Mouse (Mus musculus) midbrain, embryonic 13.5 days (tissue): ENCODE data around the gene Zdhhc9. TPM values are rescaled to one million over a fixed set of nuclear protein-coding genes. Genes with fewer than 3 reads are reported as not detected.
A peak's percentile ranks its signal among the peaks of the same experiment; 100 is the strongest.

Experiments used
- ATAC-seq: fragments of 200-750 bp; cut with Nextera tagmentation; 2 replicates; pipeline ENCODE4 v1.8.0; 2017; ENCODE audit warnings: mild to moderate bottlenecking, moderate TSS enrichment, moderate library complexity
- H3K27ac ChIP-seq: fragments of 300-500 bp; sonication (generic); 2 replicates; pipeline ENCODE4 v1.5.1; 2015; ENCODE audit warnings: inconsistent platforms, mild to moderate bottlenecking, moderate library complexity
- H3K27me3 ChIP-seq: fragments of 300-500 bp; sonication (generic); 2 replicates; pipeline ENCODE4 v1.6.1; 2015; ENCODE audit warnings: mild to moderate bottlenecking, inconsistent platforms
- H3K36me3 ChIP-seq: fragments of 300-500 bp; sonication (generic); 2 replicates; pipeline ENCODE4 v1.6.1; 2015; ENCODE audit warnings: mild to moderate bottlenecking, inconsistent platforms
- H3K4me1 ChIP-seq: fragments of 300-500 bp; sonication (generic); replicated peaks from 2 replicates; pipeline ENCODE4 v1.6.1; 2015; ENCODE audit warnings: inconsistent platforms
- H3K4me2 ChIP-seq: fragments of 300-500 bp; sonication (generic); replicated peaks from 2 replicates; pipeline ENCODE4 v1.6.1; 2015; ENCODE audit warnings: moderate library complexity, mild to moderate bottlenecking, inconsistent platforms
- H3K4me3 ChIP-seq: fragments of 300-500 bp; sonication (generic); replicated peaks from 2 replicates; pipeline ENCODE4 v1.5.1; 2015; ENCODE audit warnings: mild to moderate bottlenecking, inconsistent platforms
- H3K9ac ChIP-seq: fragments of 300-500 bp; sonication (generic); replicated peaks from 2 replicates; pipeline ENCODE4 v1.6.1; 2015; ENCODE audit warnings: mild to moderate bottlenecking, inconsistent platforms
- H3K9me3 ChIP-seq: fragments of 300-500 bp; sonication (generic); 2 replicates; pipeline ENCODE4 v1.6.1; 2016; ENCODE audit warnings: mild to moderate bottlenecking, inconsistent platforms
- WGBS: fragments of 180-500 bp; shearing (Covaris S2); methylation state at CpG from one replicate; pipeline ENCODE4 v1.1.7; 2015; 5-methylcytosine and 5-hydroxymethylcytosine counted together
- polyA plus RNA-seq: library from polyadenylated mRNA; unstranded; fragments of >200 nt; fragmentation: Nextera tagmentation; extraction: Ambion mirVana; gene quantifications from 2 replicates; pipeline ENCODE4 v1.2.1, GENCODE M21; 2015

Zdhhc9 gene
- polyA plus RNA-seq, 1 experiment from 2014 or later, result 8.6 TPM

DNA sequence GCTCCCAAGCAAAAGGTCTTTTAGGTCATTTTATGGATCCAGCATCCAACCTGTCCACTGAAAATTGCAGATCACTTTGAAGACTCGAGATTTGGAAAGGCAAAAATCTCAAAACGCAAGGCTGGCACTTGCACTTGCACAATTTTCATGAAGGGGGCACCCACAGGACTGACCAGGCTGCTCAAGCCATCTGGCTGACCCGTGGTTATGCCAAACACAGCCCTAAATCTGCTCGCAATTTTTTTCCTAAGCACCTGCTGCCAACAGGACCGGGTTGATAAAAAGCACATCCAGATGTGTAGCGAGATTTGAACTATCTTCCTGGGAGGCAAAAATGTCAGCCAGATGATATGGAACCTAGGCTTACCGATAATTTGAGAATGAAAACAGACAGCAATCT is 4.9 kb downstream of the Zdhhc9 start:
- Histone ChIP-seq H3K9me3 (no peaks in the 10 kb centered on the region), H3K4me2 (no peak overlapping the region), H3K4me1 (peaks cover 26% of the 10 kb centered on the region), H3K27me3 (no peaks in the 10 kb centered on the region), H3K9ac (no peak overlapping the region), H3K4me3 (no peak overlapping the region), H3K36me3 (peaks cover 3% of the 10 kb centered on the region; the same call in 1 of the 2 replicates), H3K27ac (no peak overlapping the region)
- no peak for ATAC-seq
- 85% methylated on average over 7 of the region's 7 CpGs for WGBS

DNA sequence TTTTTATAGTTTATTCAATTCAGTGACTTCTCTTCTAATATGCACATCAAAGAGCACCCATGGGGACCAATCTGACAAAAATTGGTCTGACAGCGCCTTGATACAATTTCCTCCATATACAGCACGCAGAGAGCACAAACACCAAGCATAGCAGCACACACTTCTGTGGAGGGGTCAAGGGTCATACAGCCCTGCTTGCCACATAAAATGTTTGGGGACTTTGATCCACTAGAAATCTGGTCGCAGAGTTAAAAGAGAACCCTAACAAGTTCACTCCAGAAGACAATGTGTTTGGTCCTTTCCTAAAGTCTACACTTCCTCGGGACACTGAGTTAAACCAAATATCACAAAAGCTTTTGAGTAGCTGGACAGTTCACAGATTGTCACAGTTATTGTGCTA is 5.7 kb downstream of the Zdhhc9 start:
- 79% methylated on average over 4 of the region's 4 CpGs for WGBS

DNA sequence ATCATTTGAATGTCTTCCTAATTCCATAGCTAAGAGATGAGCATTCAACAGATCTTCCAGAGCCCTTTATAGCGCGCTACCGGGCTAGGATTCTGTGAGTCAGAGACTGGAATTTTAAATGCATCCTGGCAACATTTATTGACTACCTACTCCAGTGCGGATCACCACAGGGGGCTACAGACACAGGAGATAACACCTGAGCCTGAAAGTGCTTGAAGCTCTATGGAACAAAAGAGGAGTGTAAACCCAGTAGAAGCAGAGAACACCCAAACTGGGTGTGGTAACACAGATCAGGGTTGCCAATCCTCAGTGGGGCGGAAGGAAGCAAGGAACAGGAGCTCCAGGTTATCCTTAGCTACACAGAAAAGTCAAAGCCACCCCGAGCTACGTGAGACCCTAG is 6.2 kb downstream of the Zdhhc9 start:
- no peak overlapping the region for H3K9ac ChIP-seq
- H3K27ac ChIP-seq, result no peak overlapping the region
- ATAC-seq, result no peak
- 88% methylated on average over 7 of the region's 7 CpGs for WGBS
- no peaks in the 10 kb centered on the region for H3K27me3 ChIP-seq
- H3K36me3 ChIP-seq, result peaks cover 3% of the 10 kb centered on the region; the same call in 1 of the 2 replicates
- H3K9me3 ChIP-seq, result no peaks in the 10 kb centered on the region
- H3K4me1 ChIP-seq, result peaks cover 24% of the 10 kb centered on the region
- no peak overlapping the region for H3K4me3 ChIP-seq
- no peak overlapping the region for H3K4me2 ChIP-seq

More for the DNA sequence above, 5.7 kb downstream of the Zdhhc9 start:
- Histone ChIP-seq H3K4me1 (peaks cover 26% of the 10 kb centered on the region), H3K27ac (no peak overlapping the region), H3K4me3 (no peak overlapping the region), H3K36me3 (peaks cover 3% of the 10 kb centered on the region; the same call in 1 of the 2 replicates), H3K27me3 (no peaks in the 10 kb centered on the region), H3K9me3 (no peaks in the 10 kb centered on the region), H3K9ac (no peak overlapping the region), H3K4me2 (no peak overlapping the region)
- no peak for ATAC-seq

DNA sequence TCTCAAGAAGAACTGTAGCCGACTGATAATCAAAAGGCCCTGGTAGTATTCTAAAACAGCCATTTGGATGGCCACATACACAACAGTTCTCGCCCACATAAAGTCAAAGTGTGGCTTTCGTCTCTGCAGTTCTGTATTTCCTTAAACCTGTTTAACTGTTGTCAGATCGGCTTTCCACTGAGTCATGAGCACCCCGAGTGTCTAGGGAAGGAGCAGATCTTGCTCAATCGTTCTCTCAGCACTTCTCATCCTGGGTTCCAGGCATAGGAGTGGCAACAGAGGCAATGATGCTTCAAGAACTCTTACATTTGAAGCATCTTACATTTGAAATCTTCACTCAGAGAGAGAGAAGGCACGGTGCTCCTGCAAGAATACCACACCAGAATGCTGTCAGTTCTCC is 6.7 kb downstream of the Zdhhc9 start:
- WGBS, result 82% methylated on average over 7 of the region's 7 CpGs
- H3K4me2 ChIP-seq, result no peak overlapping the region
- H3K9ac ChIP-seq, result no peak overlapping the region
- no peak overlapping the region for H3K27ac ChIP-seq
- H3K27me3 ChIP-seq, result no peaks in the 10 kb centered on the region
- H3K4me3 ChIP-seq, result no peak overlapping the region
- H3K9me3 ChIP-seq, result no peaks in the 10 kb centered on the region
- H3K36me3 ChIP-seq, result peaks cover 3% of the 10 kb centered on the region; the same call in 1 of the 2 replicates
- peaks cover 19% of the 10 kb centered on the region for H3K4me1 ChIP-seq
- no peak for ATAC-seq

DNA sequence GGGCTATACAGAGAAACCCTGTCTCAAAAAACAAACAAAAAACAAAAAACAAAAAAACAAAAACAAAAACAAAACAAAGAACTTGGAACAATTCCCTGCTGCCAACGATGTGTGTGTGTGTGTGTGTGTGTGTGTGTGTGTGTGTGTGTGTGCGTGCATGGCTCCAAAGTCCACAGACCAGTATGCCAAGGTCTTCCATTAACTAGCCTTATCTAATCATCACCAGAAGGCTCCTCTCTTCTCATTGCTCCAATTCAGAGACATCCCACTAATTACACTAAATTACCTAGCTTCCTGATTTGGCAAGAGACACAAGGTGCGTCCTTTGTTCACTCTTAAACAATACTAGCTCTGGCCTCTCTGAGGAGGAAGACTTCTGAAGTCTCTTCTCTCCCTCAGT is 8.0 kb downstream of the Zdhhc9 start:
- 85% methylated on average over 3 of the region's 3 CpGs for WGBS
- Histone ChIP-seq H3K36me3 (no peaks in the 10 kb centered on the region), H3K27me3 (no peaks in the 10 kb centered on the region), H3K27ac (no peak overlapping the region), H3K4me1 (peaks cover 10% of the 10 kb centered on the region), H3K9me3 (no peaks in the 10 kb centered on the region), H3K9ac (no peak overlapping the region), H3K4me2 (no peak overlapping the region), H3K4me3 (no peak overlapping the region)
- ATAC-seq, result no peak

DNA sequence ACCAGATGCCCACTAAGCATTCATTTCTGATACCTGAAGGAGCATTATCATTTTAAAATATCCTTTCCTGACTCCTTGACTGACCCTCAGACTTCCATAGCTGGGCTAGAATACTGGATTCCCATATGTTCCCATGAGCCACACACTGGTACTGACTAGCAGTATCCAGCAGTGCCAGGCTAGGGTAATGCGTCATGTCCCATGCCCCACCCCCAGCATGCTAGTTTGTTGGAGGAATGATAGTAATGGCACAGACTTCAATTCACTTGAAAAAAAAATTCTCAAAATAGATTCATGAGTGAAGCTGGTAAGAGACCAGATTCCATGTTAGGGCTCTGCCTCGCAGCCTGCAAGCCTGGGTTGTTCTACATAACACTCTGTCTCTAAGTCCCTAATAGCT is 9.7 kb downstream of the Zdhhc9 start:
- H3K36me3 ChIP-seq, result 0 out of 2 replicates have a peak, but pooled peaks cover 3% of the 10 kb centered on the region
- ATAC-seq, result no peak
- H3K9ac ChIP-seq, result no peak overlapping the region
- no peak overlapping the region for H3K27ac ChIP-seq
- H3K9me3 ChIP-seq, result no peaks in the 10 kb centered on the region
- no peak overlapping the region for H3K4me3 ChIP-seq
- no peak overlapping the region for H3K4me2 ChIP-seq
- no peaks in the 10 kb centered on the region for H3K4me1 ChIP-seq
- WGBS, result 93% methylated on average over 2 of the region's 2 CpGs
- H3K27me3 ChIP-seq, result no peaks in the 10 kb centered on the region

DNA sequence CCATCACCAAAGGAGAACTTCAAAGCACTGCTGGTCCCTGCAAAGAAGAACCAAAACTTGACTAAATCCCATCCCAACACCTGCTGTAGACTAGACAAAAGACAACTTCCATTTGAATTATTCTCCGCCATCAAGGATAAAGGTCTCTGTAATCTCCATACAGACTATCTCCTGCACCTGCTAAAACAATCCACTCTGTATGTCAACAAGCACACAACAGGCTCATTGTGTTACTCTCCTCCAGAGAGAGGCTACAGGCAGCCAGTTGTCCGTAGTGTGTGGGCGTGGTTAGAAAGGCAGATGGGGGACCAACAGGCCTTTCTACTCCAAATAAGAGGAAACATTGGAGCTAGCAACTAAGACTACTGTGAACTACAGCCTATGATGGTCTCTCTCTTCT is 10.8 kb downstream of the Zdhhc9 start:
- no peaks in the 10 kb centered on the region for H3K9me3 ChIP-seq
- H3K27ac ChIP-seq, result no peak overlapping the region

DNA sequence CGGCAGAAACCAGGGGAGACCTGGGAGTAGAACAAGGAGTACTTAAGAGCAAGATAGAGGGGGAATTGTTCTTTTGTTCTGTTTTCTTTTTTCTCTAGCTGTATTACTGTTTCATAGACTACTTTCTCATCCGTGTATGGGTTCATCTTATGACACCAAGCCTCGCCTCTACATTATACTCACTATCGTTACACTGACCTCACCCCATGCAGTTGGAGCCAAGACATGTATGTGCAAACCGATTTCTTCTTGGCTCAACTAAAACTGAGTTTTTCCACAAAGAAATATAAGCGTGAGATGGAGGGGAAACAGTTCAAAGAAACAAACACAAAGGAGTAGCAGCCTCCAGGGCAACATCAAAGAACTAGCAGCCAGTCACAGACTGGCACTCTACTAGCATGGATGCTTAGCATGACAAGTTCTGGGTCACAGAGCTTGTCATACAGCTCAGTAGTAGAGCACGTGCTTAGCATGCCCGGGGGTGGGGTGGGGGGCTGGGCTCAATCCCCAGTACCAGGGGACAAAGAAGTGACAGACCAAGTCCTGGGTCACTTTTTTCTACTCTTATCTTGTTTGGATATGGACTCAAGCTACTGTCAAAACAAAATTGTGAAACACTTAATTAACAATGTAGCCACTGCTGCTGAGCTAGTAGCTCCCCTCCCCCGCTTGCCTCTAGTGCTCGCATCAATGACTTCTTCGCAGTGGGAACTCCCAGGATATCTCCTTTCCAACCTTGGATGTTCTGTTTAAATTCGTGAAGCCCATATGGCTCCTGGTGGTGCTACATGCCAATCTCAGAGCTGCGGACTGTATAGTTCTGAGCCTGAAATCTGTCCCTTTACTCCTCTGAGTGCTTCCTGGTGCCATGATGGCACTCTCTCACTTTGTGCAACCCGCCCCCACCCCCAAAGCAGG is 15.2 kb downstream of the Zdhhc9 start:
- peak; percentile 77 for ATAC-seq
- Histone ChIP-seq H3K4me1 (no peaks in the 10 kb centered on the region), H3K4me2 (no peak overlapping the region), H3K36me3 (peaks cover 10% of the 10 kb centered on the region), H3K9me3 (no peaks in the 10 kb centered on the region), H3K9ac (no peak overlapping the region), H3K27me3 (no peaks in the 10 kb centered on the region), H3K27ac (no peak overlapping the region), H3K4me3 (no peak overlapping the region)
- WGBS, result 66% methylated on average over 14 of the region's 14 CpGs

More for the DNA sequence above, 10.8 kb downstream of the Zdhhc9 start:
- Histone ChIP-seq H3K36me3 (0 out of 2 replicates have a peak, but pooled peaks cover 3% of the 10 kb centered on the region), H3K27me3 (no peaks in the 10 kb centered on the region), H3K4me1 (no peaks in the 10 kb centered on the region), H3K4me2 (no peak overlapping the region), H3K4me3 (no peak overlapping the region), H3K9ac (no peak overlapping the region)
- 74% methylated on average over 3 of the region's 3 CpGs for WGBS
- ATAC-seq, result no peak

DNA sequence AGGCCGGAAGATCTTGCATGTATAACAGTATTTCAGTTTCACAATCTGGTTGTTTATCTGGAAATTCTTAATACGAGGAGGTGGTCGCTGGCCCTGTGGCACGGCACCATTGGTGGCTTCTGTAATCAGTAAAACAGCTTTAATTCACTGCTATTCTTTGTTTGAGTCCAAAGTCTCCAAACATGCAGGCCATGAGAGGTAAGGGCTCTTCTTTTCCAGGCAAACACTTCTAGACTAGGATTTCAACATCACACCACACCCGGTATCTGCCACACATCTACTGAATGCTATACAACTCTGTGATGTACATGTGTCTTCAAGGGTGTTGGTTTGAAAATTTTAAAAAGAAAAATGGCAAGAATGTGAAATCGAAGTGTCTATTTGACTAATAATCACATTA is 17.4 kb downstream of the Zdhhc9 start:
- no peaks in the 10 kb centered on the region for H3K4me1 ChIP-seq
- no peak for ATAC-seq
- H3K4me2 ChIP-seq, result no peak overlapping the region
- no peaks in the 10 kb centered on the region for H3K9me3 ChIP-seq
- no peaks in the 10 kb centered on the region for H3K27me3 ChIP-seq
- no peak overlapping the region for H3K9ac ChIP-seq
- no peak overlapping the region for H3K4me3 ChIP-seq
- 94% methylated on average over 6 of the region's 6 CpGs for WGBS
- no peak overlapping the region for H3K27ac ChIP-seq
- H3K36me3 ChIP-seq, result peaks cover 10% of the 10 kb centered on the region

DNA sequence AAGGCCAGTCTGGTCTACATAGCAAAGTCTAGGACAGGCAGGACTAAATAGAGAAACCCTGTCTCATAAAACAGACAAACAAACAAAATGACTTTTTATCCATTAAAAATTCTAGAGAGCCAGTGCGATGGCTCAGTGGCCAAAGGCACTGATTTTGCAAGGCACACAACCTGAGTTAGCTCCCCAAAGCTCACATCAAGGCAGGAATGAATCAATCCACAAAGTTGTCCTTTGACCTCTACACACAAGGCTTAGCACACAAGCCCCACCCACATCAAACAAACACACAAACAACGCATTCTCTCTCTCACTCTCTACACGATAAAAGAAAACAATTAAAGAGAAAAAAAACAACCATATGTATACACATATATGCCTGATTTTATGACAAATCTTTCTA is 24.0 kb downstream of the Zdhhc9 start:
- no peaks in the 10 kb centered on the region for H3K9me3 ChIP-seq
- WGBS, result 86% methylated on average over 3 of the region's 3 CpGs
- no peak for ATAC-seq
- H3K4me1 ChIP-seq, result no peaks in the 10 kb centered on the region
- H3K4me3 ChIP-seq, result no peak overlapping the region
- peaks cover 9% of the 10 kb centered on the region; the same call in 1 of the 2 replicates for H3K36me3 ChIP-seq
- no peak overlapping the region for H3K9ac ChIP-seq
- no peak overlapping the region for H3K4me2 ChIP-seq
- H3K27me3 ChIP-seq, result no peaks in the 10 kb centered on the region
- no peak overlapping the region for H3K27ac ChIP-seq

DNA sequence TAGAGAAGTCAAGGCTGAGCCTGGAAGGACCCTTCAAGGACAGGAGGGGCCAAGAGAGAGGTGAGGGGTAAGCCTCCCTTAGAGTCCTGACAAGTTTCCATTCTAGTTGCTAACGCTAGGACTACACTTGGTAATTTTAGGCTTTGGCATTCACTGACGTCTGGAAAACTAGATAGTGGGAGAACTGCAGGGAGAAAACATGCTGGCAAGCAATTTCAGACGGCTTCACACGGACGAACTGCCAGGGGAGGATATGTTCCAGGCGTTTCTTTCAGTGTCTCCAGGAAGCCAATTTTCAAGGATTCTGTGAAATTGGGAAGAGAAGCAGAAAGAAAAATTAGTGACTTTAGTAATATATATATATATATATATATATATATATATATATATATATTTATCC is 26.8 kb downstream of the Zdhhc9 start:
- Histone ChIP-seq H3K27me3 (no peaks in the 10 kb centered on the region), H3K4me1 (no peaks in the 10 kb centered on the region), H3K9me3 (no peaks in the 10 kb centered on the region), H3K27ac (no peak overlapping the region), H3K36me3 (peaks cover 20% of the 10 kb centered on the region; the same call in 1 of the 2 replicates), H3K4me2 (no peak overlapping the region), H3K9ac (no peak overlapping the region), H3K4me3 (no peak overlapping the region)
- no peak for ATAC-seq
- WGBS, result 83% methylated on average over 6 of the region's 6 CpGs

DNA sequence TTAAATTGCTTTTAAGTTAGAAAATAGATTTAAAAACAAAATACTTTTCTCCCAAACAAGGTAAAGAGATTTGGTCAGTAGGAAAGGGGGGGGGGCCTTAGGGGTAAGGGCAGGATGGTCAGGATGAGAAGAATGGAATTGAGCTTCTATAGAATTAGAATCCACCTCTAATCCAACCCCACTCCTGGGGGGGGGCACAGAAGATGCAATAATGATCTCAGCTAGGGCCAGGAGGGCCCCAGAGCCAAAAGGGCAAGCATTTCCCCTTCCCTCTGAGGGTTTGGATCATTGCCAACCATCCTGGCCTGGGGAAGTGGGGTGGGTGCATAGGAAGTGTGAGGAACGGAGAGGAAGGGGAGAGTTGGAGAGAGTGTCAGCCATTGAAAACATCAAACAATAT is 38.3 kb downstream of the Zdhhc9 start:
- Histone ChIP-seq H3K4me3 (no peak overlapping the region), H3K4me2 (no peak overlapping the region), H3K9me3 (no peaks in the 10 kb centered on the region), H3K36me3 (peaks cover 11% of the 10 kb centered on the region; the same call in 1 of the 2 replicates), H3K4me1 (peaks cover 4% of the 10 kb centered on the region; the same call in 1 of the 2 replicates), H3K27ac (no peak overlapping the region), H3K27me3 (no peaks in the 10 kb centered on the region), H3K9ac (no peak overlapping the region)
- peak; percentile 67; the same call in 1 of the 2 replicates for ATAC-seq
- 46% methylated on average over 1 of the region's 1 CpGs for WGBS
